Mouse (Mus musculus) layer of hippocampus, adult 9-11 months (tissue): ENCODE measurements at regions not wholly inside any gene's neighbourhood (a gene's known extent, or its start where the extent isn't known, plus 50 kb on each side); places are given as distances from the start of the nearest gene placed in this dataset.
"Not testable (repeated sequence)": the region's sequence is repeated elsewhere in the genome, so short reads cannot be mapped to it uniquely, and the experiment has no call there.

Experiments
- DNase-seq: peaks from one replicate; pipeline ENCODE4 v3.0.0; 2022

GRCm38 (mm10) chr14:114485781-114486180 lies 606.2 kb upstream of the Gpc5 start:
- no peak for DNase-seq

- not testable (repeated sequence) for DNase-seq
Measured at GRCm38 (mm10) chr14:114493371-114493770, 598.6 kb upstream of the Gpc5 start.

- DNase-seq, result no peak
Measured at GRCm38 (mm10) chr14:114504976-114505375, 587.0 kb upstream of the Gpc5 start.

- DNase-seq, result peak; percentile 44
Measured at GRCm38 (mm10) chr14:114547910-114548680, 543.9 kb upstream of the Gpc5 start.

- no peak for DNase-seq
Measured at GRCm38 (mm10) chr14:114549101-114549500, 542.9 kb upstream of the Gpc5 start.

- no peak for DNase-seq
Measured at GRCm38 (mm10) chr14:114566411-114567030, 525.5 kb upstream of the Gpc5 start.

GRCm38 (mm10) chr14:114567673-114568309 lies 524.2 kb upstream of the Gpc5 start:
- peak; percentile 46 for DNase-seq

- DNase-seq, result no peak
Measured at GRCm38 (mm10) chr14:114587367-114588064, 504.5 kb upstream of the Gpc5 start.

GRCm38 (mm10) chr14:114609296-114609695 lies 482.7 kb upstream of the Gpc5 start:
- DNase-seq, result no peak

- no peak for DNase-seq
Measured at GRCm38 (mm10) chr14:114612400-114612799, 479.6 kb upstream of the Gpc5 start.

GRCm38 (mm10) chr14:114656636-114657035 lies 435.4 kb upstream of the Gpc5 start:
- DNase-seq, result no peak

GRCm38 (mm10) chr14:114662028-114662427 lies 430.0 kb upstream of the Gpc5 start:
- no peak for DNase-seq

GRCm38 (mm10) chr14:114685133-114685532 lies 406.9 kb upstream of the Gpc5 start:
- DNase-seq, result no peak

GRCm38 (mm10) chr14:114694930-114695329 lies 397.1 kb upstream of the Gpc5 start:
- no peak for DNase-seq

- no peak for DNase-seq
Measured at GRCm38 (mm10) chr14:114697543-114697942, 394.5 kb upstream of the Gpc5 start.

- no peak for DNase-seq
Measured at GRCm38 (mm10) chr14:114723080-114723479, 368.9 kb upstream of the Gpc5 start.

- no peak for DNase-seq
Measured at GRCm38 (mm10) chr14:114767323-114767722, 324.7 kb upstream of the Gpc5 start.

GRCm38 (mm10) chr14:114776723-114777122 lies 315.3 kb upstream of the Gpc5 start:
- no peak for DNase-seq

- no peak for DNase-seq
Measured at GRCm38 (mm10) chr14:114781821-114782220, 310.2 kb upstream of the Gpc5 start.

GRCm38 (mm10) chr14:114790946-114791830 lies 300.8 kb upstream of the Gpc5 start:
- peak; percentile 63 for DNase-seq

- DNase-seq, result no peak
Measured at GRCm38 (mm10) chr14:114791831-114792224, 300.2 kb upstream of the Gpc5 start.

GRCm38 (mm10) chr14:114804643-114805042 lies 287.4 kb upstream of the Gpc5 start:
- DNase-seq, result no peak
